Mouse (Mus musculus) midbrain, embryonic 13.5 days (tissue): ENCODE data around the gene Dpf2. TPM values are rescaled to one million over a fixed set of nuclear protein-coding genes. Genes with fewer than 3 reads are reported as not detected.

Source experiments
- ATAC-seq: fragments of 200-750 bp; cut with Nextera tagmentation; 2 replicates; pipeline ENCODE4 v1.8.0; 2017; ENCODE audit warnings: mild to moderate bottlenecking, moderate TSS enrichment, moderate library complexity
- H3K27ac ChIP-seq: fragments of 300-500 bp; sonication (generic); 2 replicates; pipeline ENCODE4 v1.5.1; 2015; ENCODE audit warnings: inconsistent platforms, mild to moderate bottlenecking, moderate library complexity
- H3K27me3 ChIP-seq: fragments of 300-500 bp; sonication (generic); 2 replicates; pipeline ENCODE4 v1.6.1; 2015; ENCODE audit warnings: mild to moderate bottlenecking, inconsistent platforms
- H3K36me3 ChIP-seq: fragments of 300-500 bp; sonication (generic); 2 replicates; pipeline ENCODE4 v1.6.1; 2015; ENCODE audit warnings: mild to moderate bottlenecking, inconsistent platforms
- H3K4me1 ChIP-seq: fragments of 300-500 bp; sonication (generic); replicated peaks from 2 replicates; pipeline ENCODE4 v1.6.1; 2015; ENCODE audit warnings: inconsistent platforms
- H3K4me2 ChIP-seq: fragments of 300-500 bp; sonication (generic); replicated peaks from 2 replicates; pipeline ENCODE4 v1.6.1; 2015; ENCODE audit warnings: moderate library complexity, mild to moderate bottlenecking, inconsistent platforms
- H3K4me3 ChIP-seq: fragments of 300-500 bp; sonication (generic); replicated peaks from 2 replicates; pipeline ENCODE4 v1.5.1; 2015; ENCODE audit warnings: mild to moderate bottlenecking, inconsistent platforms
- H3K9ac ChIP-seq: fragments of 300-500 bp; sonication (generic); replicated peaks from 2 replicates; pipeline ENCODE4 v1.6.1; 2015; ENCODE audit warnings: mild to moderate bottlenecking, inconsistent platforms
- H3K9me3 ChIP-seq: fragments of 300-500 bp; sonication (generic); 2 replicates; pipeline ENCODE4 v1.6.1; 2016; ENCODE audit warnings: mild to moderate bottlenecking, inconsistent platforms
- WGBS: fragments of 180-500 bp; shearing (Covaris S2); methylation state at CpG from one replicate; pipeline ENCODE4 v1.1.7; 2015; 5-methylcytosine and 5-hydroxymethylcytosine counted together
- polyA plus RNA-seq: library from polyadenylated mRNA; unstranded; fragments of >200 nt; fragmentation: Nextera tagmentation; extraction: Ambion mirVana; gene quantifications from 2 replicates; pipeline ENCODE4 v1.2.1, GENCODE M21; 2015

Gene Dpf2
- polyA plus RNA-seq, 1 experiment from 2014 or later = 158 TPM

GRCm38 (mm10) chr19:5945027-5945426, 32.2 kb upstream of the Dpf2 start:
- no peak for ATAC-seq
- no peak overlapping the region for H3K27ac ChIP-seq
- 87% methylated on average over 7 of the region's 7 CpGs for WGBS

GRCm38 (mm10) chr19:5944145-5944544, 31.3 kb upstream of the Dpf2 start:
- Histone ChIP-seq H3K9ac (no peak overlapping the region), H3K4me3 (no peak overlapping the region), H3K4me1 (no peaks in the 10 kb centered on the region), H3K36me3 (peaks cover 43% of the 10 kb centered on the region), H3K9me3 (no peaks in the 10 kb centered on the region), H3K27ac (no peak overlapping the region), H3K27me3 (no peaks in the 10 kb centered on the region), H3K4me2 (no peak overlapping the region)
- WGBS = 74% methylated on average over 8 of the region's 8 CpGs
- no peak for ATAC-seq

More at GRCm38 (mm10) chr19:5945027-5945426, 32.2 kb upstream of the Dpf2 start:
- Histone ChIP-seq H3K9me3 (no peaks in the 10 kb centered on the region), H3K4me3 (no peak overlapping the region), H3K27me3 (no peaks in the 10 kb centered on the region), H3K36me3 (peaks cover 50% of the 10 kb centered on the region), H3K4me2 (no peak overlapping the region), H3K9ac (no peak overlapping the region), H3K4me1 (no peaks in the 10 kb centered on the region)

GRCm38 (mm10) chr19:5943404-5943803, 30.6 kb upstream of the Dpf2 start:
- Histone ChIP-seq H3K4me3 (no peak overlapping the region), H3K36me3 (peaks cover 36% of the 10 kb centered on the region)

GRCm38 (mm10) chr19:5942581-5942980, 29.8 kb upstream of the Dpf2 start:
- Histone ChIP-seq H3K27ac (no peak overlapping the region), H3K4me1 (peaks cover 10% of the 10 kb centered on the region), H3K4me2 (no peak overlapping the region), H3K9me3 (no peaks in the 10 kb centered on the region), H3K36me3 (peaks cover 34% of the 10 kb centered on the region), H3K27me3 (no peaks in the 10 kb centered on the region), H3K9ac (no peak overlapping the region), H3K4me3 (no peak overlapping the region)
- WGBS = 94% methylated on average over 7 of the region's 7 CpGs
- no peak for ATAC-seq

More at GRCm38 (mm10) chr19:5943404-5943803, 30.6 kb upstream of the Dpf2 start:
- Histone ChIP-seq H3K9ac (no peak overlapping the region), H3K4me1 (peaks cover 2% of the 10 kb centered on the region; the same call in 1 of the 2 replicates), H3K27me3 (no peaks in the 10 kb centered on the region), H3K9me3 (no peaks in the 10 kb centered on the region), H3K27ac (no peak overlapping the region), H3K4me2 (no peak overlapping the region)
- ATAC-seq = no peak
- WGBS = 93% methylated on average over 15 of the region's 15 CpGs

- Histone ChIP-seq H3K27me3 (no peaks in the 10 kb centered on the region), H3K36me3 (peaks cover 26% of the 10 kb centered on the region), H3K9ac (no peak overlapping the region), H3K9me3 (no peaks in the 10 kb centered on the region), H3K4me3 (no peak overlapping the region), H3K27ac (no peak overlapping the region), H3K4me2 (no peak overlapping the region), H3K4me1 (peaks cover 16% of the 10 kb centered on the region)
- 94% methylated on average over 10 of the region's 10 CpGs for WGBS
- ATAC-seq = no peak
Measured at GRCm38 (mm10) chr19:5940656-5941055, 27.8 kb upstream of the Dpf2 start.

GRCm38 (mm10) chr19:5940173-5940572, 27.4 kb upstream of the Dpf2 start:
- Histone ChIP-seq H3K9ac (no peak overlapping the region), H3K27me3 (no peaks in the 10 kb centered on the region), H3K27ac (no peak overlapping the region), H3K4me1 (peaks cover 16% of the 10 kb centered on the region), H3K9me3 (no peaks in the 10 kb centered on the region), H3K4me2 (no peak overlapping the region), H3K4me3 (no peak overlapping the region), H3K36me3 (peaks cover 23% of the 10 kb centered on the region)
- ATAC-seq = no peak
- WGBS = 78% methylated on average over 4 of the region's 4 CpGs

- Histone ChIP-seq H3K27ac (no peak overlapping the region), H3K4me3 (no peak overlapping the region), H3K4me2 (no peak overlapping the region), H3K4me1 (peaks cover 16% of the 10 kb centered on the region), H3K9me3 (no peaks in the 10 kb centered on the region), H3K9ac (no peak overlapping the region), H3K36me3 (peaks cover 20% of the 10 kb centered on the region), H3K27me3 (no peaks in the 10 kb centered on the region)
- WGBS = 77% methylated on average over 5 of the region's 5 CpGs
- ATAC-seq = no peak
Measured at GRCm38 (mm10) chr19:5939715-5940114, 26.9 kb upstream of the Dpf2 start.

GRCm38 (mm10) chr19:5938516-5938915, 25.7 kb upstream of the Dpf2 start:
- no peaks in the 10 kb centered on the region for H3K27me3 ChIP-seq
- no peak overlapping the region for H3K4me2 ChIP-seq
- no peak overlapping the region for H3K9ac ChIP-seq
- peaks cover 16% of the 10 kb centered on the region for H3K4me1 ChIP-seq
- peaks cover 20% of the 10 kb centered on the region for H3K36me3 ChIP-seq
- H3K27ac ChIP-seq = no peak overlapping the region
- 91% methylated on average over 6 of the region's 6 CpGs for WGBS
- no peak overlapping the region for H3K4me3 ChIP-seq
- no peak for ATAC-seq
- H3K9me3 ChIP-seq = no peaks in the 10 kb centered on the region

- H3K9me3 ChIP-seq = no peaks in the 10 kb centered on the region
- 0 out of 2 replicates have a peak overlapping the region, but pooled peaks have one; percentile 24 for H3K9ac ChIP-seq
- ATAC-seq = peak; percentile 58; the same call in 1 of the 2 replicates
- no peaks in the 10 kb centered on the region for H3K27me3 ChIP-seq
- H3K4me1 ChIP-seq = peaks cover 16% of the 10 kb centered on the region
- H3K4me3 ChIP-seq = no peak overlapping the region
- peaks cover 19% of the 10 kb centered on the region for H3K36me3 ChIP-seq
- peak overlapping the region; percentile 38 for H3K4me2 ChIP-seq
- peak overlapping the region; percentile 48; the same call in 1 of the 2 replicates for H3K27ac ChIP-seq
- WGBS = 15% methylated on average over 14 of the region's 14 CpGs
Measured at GRCm38 (mm10) chr19:5937836-5938406, 25.1 kb upstream of the Dpf2 start.

- Histone ChIP-seq H3K9ac (no peak overlapping the region), H3K27me3 (no peaks in the 10 kb centered on the region), H3K4me1 (peaks cover 16% of the 10 kb centered on the region), H3K4me2 (peak overlapping the region; percentile 38; the same call in 1 of the 2 replicates), H3K27ac (peak overlapping the region; percentile 48; the same call in 1 of the 2 replicates), H3K4me3 (no peak overlapping the region), H3K9me3 (no peaks in the 10 kb centered on the region), H3K36me3 (peaks cover 14% of the 10 kb centered on the region; the same call in 1 of the 2 replicates)
- ATAC-seq = no peak
- WGBS = 65% methylated on average over 21 of the region's 21 CpGs
Measured at GRCm38 (mm10) chr19:5937095-5937835, 24.5 kb upstream of the Dpf2 start.

- peaks cover 2% of the 10 kb centered on the region; the same call in 1 of the 2 replicates for H3K36me3 ChIP-seq
- H3K9me3 ChIP-seq = no peaks in the 10 kb centered on the region
- no peak overlapping the region for H3K9ac ChIP-seq
- no peak for ATAC-seq
- no peak overlapping the region for H3K27ac ChIP-seq
- no peak overlapping the region for H3K4me2 ChIP-seq
- WGBS = 89% methylated on average over 5 of the region's 5 CpGs
- no peaks in the 10 kb centered on the region for H3K27me3 ChIP-seq
- peaks cover 16% of the 10 kb centered on the region for H3K4me1 ChIP-seq
- H3K4me3 ChIP-seq = no peak overlapping the region
Measured at GRCm38 (mm10) chr19:5935691-5936090, 22.9 kb upstream of the Dpf2 start.

- no peaks in the 10 kb centered on the region for H3K9me3 ChIP-seq
- ATAC-seq = no peak
- H3K36me3 ChIP-seq = no peaks in the 10 kb centered on the region; the same call in 1 of the 2 replicates
- no peaks in the 10 kb centered on the region for H3K27me3 ChIP-seq
- peaks cover 16% of the 10 kb centered on the region for H3K4me1 ChIP-seq
- no peak overlapping the region for H3K9ac ChIP-seq
- WGBS = 78% methylated on average over 3 of the region's 3 CpGs
- no peak overlapping the region for H3K4me3 ChIP-seq
- H3K4me2 ChIP-seq = no peak overlapping the region
- H3K27ac ChIP-seq = no peak overlapping the region
Measured at GRCm38 (mm10) chr19:5935266-5935665, 22.5 kb upstream of the Dpf2 start.
